Mouse (Mus musculus) left cerebral cortex, postnatal 14 days (tissue): ENCODE results near the gene Ggta1. TPM values are rescaled to one million over a fixed set of nuclear protein-coding genes. Genes with fewer than 3 reads are reported as not detected.

Experiments
- DNase-seq, 2 experiments: peaks; one replicate each; pipeline ENCODE4 v3.0.0; 2021 to 2022; ENCODE audit warnings: low spot score in 2 of 2, mixed read lengths in 1 of 2
- intact Hi-C: fragments of 180-260 bp; cut with DNase I; formaldehyde crosslinking; loops from one replicate; pipeline ENCODE4 v1.15.1; 2025
- long read RNA-seq, 2 experiments: library from polyadenylated mRNA; stranded (forward); transcript quantifications; one replicate each; pipeline ENCODE4 v2.0.0; 2021
- total RNA-seq, 2 experiments: library from RNA; stranded (reverse); gene quantifications; 2 replicates each; pipeline ENCODE4 v1.2.3; 2021

Ggta1 gene
- 1 to 10 TPM; 2.9 to 3.5 TPM for total RNA-seq
- long read RNA-seq, experiment 1, partial matches to known transcripts = 4 of 5 reads
- long read RNA-seq, experiment 1, other reads (novel, unspliced or antisense) = 1 of 5 reads
- long read RNA-seq, experiment 2, partial matches to known transcripts = 3 of 5 reads
- long read RNA-seq, experiment 2, other reads (novel, unspliced or antisense) = 2 of 5 reads

GRCm38 (mm10) chr2:35462791-35463281 lies at the start of gene Ggta1:
Gene Ggta1, minus strand, starts transcription at chr2:35463231.
- intact Hi-C loops = no loop called here

GRCm38 (mm10) chr2:35512226-35512625 lies 49.2 kb upstream of the Ggta1 start:
- DNase-seq = no peak
- intact Hi-C loops = loop anchor here (10.0 kb wide), 1 partner anchor 217 kb away; no protein-coding TSS in a partner anchor

More at GRCm38 (mm10) chr2:35462791-35463281, at the start of gene Ggta1:
- no peak for DNase-seq

- intact Hi-C loops = loop anchor here (10.0 kb wide), 1 partner anchor 216 kb away; no protein-coding TSS in a partner anchor
- DNase-seq = no peak
Observed at GRCm38 (mm10) chr2:35510920-35511319, 47.9 kb upstream of the Ggta1 start.

DNA sequence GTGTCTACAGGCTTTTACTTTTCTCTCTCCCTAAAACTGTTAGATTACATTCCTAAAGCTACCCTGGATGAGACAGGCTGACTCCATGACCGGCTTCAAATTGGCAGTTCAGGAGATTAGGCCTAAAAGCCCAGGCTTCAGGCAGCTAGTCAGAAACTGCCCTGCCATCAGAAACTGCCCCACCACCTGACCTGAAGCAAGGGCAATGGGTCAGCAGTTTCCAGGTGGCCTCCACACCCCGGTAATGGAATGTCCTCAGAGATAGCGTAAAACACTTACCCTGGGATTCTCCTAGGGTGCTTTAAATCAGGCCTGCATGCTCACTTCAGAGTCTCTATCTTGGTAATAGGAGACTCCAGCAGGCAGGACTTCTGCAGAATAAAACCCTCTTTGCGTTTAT lies 46.9 kb upstream of the Ggta1 start:
- intact Hi-C loops = loop anchor here (10.0 kb wide), 1 partner anchor 215 kb away; no protein-coding TSS in a partner anchor
- no peak for DNase-seq

- peak in 1 of 2 experiments; percentile 28 for DNase-seq
- intact Hi-C loops = no loop called here
Observed at GRCm38 (mm10) chr2:35509343-35509667, 46.3 kb upstream of the Ggta1 start.

DNA sequence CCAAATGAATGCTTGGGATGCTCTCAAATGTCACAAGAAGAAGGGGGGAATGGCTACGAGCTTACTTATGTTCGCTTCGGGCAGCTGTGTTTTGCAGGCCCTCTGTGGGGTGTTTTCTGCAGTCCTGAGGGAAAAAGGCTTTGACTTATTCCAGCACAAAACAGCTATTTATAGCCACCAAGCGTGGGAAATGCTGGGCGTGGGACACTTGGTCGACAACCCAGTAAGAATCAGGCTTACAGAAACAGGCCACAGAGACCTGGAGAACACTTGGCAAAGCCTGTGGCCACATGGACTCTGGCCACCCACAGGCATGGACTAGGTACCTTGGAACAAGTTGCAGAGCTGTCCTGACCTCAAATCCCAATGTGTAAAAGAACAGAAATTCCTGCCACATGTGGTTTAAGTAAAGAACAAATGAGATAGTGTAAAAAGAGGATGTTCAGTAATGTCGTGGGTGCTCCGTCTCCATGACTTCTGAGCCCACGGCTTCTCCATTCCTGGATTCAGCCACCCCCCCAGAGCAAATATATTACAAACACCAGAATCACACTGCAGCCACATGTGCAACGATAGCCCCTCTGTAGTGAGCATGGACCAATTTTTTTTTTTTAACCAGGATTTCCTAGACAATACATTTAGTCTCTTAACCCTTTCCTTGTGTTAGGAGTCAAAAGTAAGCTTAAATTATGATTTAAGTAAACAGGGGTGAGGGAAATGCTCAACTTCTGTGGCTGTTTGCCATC lies 45.7 kb upstream of the Ggta1 start:
- DNase-seq = peak; percentile 72 to 91
- intact Hi-C loops = no loop called here

DNA sequence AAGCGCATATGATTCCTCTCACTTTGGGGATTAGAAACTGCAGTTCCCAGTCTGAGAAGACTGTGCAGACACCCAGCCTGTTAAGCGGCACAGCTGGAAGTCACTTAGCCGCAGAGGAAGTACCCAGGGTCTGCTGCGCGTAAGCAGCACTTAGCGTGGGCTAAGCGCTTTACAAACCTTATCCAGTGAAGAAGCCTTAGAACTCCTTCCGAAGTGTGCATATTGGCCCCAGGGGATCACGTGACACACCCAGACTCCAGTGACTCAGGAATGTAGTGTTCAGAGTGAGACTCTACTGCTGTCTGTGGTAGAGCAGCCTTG lies 44.1 kb upstream of the Ggta1 start:
- DNase-seq = peak; percentile 58 to 84
- intact Hi-C loops = no loop called here

- peak; percentile 56 to 69 for DNase-seq
- intact Hi-C loops = no loop called here
Observed at GRCm38 (mm10) chr2:35506311-35507190, 43.5 kb upstream of the Ggta1 start.

- intact Hi-C loops = no loop called here
- no peak for DNase-seq
Observed at GRCm38 (mm10) chr2:35505519-35506286, 42.7 kb upstream of the Ggta1 start.

- DNase-seq = no peak
- intact Hi-C loops = no loop called here
Observed at GRCm38 (mm10) chr2:35504417-35504776, 41.4 kb upstream of the Ggta1 start.

GRCm38 (mm10) chr2:35503723-35504416 lies 40.8 kb upstream of the Ggta1 start:
- no peak for DNase-seq
- intact Hi-C loops = no loop called here

DNA sequence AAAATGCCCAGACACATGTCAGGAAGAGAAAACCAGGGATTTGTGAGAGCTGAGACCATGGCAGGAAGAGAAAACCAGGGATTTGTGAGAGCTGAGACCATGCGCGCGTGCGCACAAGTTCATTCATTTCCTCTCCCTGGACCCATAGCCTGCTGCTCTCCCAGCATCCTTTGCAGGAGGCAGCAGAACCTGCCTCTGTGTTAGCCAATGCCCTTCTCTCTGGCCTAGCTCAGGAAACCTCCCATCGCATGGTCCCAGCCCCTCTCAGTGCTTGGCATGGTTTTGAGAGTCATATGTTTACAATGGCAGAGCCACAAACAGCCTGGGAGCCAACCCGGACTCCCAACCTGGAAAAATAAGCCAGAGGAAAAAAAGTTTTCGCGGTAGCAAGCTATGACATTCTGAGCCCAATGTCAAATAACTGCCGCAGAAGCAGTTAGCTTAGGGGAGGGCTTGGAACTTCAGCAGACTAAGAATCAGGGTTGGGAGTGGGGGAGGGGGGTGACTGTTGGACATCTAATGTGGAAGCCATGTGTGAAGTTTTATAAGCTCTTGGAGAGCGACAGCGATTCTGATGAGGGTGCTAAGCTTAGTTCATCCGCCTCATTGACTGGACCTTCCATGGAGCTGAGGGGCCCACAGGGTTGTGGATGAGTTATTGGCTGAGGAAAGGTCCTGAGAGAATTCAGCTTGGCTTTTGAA lies 40.1 kb upstream of the Ggta1 start:
- DNase-seq = no peak
- intact Hi-C loops = no loop called here

GRCm38 (mm10) chr2:35502561-35502960 lies 39.5 kb upstream of the Ggta1 start:
- intact Hi-C loops = no loop called here
- no peak for DNase-seq

DNA sequence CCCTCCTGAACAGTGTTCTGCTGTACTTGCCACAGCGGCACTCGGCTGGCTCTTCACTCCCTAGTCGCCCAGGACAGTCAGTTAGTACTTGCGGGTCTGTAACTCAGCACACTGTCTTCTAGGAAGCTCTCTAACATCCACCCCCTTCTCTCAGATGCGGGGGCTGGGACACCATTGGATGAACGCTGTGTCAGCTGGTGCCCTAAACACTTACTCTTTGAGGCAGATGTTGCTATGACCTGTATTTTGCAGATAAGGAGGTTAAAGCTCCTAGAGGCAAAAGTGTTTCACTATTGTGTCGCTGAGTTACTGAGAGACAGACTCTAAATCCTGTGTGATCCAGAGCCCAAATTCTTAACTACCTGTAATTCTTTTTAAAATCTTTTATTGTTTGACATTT lies 36.4 kb upstream of the Ggta1 start:
- DNase-seq = no peak
- intact Hi-C loops = no loop called here

GRCm38 (mm10) chr2:35498961-35499360 lies 35.9 kb upstream of the Ggta1 start:
- DNase-seq = no peak
- intact Hi-C loops = no loop called here

DNA sequence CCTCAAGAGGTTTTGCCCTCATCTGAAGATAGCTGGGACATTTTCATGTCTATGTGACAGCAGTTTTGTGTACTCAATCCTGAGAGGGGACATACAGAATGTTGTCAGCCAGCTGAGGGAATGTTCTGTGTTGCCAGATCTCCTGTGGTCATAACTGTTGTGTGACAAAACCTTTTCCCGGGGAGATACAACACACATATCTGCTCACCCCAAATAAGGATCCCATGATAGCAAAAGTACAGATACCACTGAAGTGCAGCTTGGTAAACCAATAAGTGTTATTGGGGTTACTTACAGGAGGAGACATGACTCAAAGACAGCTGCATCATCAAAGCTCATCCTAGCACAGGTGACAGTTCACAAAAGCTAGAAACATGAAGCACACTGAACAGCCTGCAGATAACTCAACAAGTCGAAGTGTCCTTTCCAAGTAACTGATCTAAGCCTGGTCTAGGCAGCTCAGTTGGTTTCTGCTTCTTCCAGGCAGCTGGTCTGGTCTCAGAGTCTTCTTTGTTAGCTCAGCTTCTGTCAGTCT lies 34.7 kb upstream of the Ggta1 start:
- intact Hi-C loops = no loop called here
- DNase-seq = no peak

DNA sequence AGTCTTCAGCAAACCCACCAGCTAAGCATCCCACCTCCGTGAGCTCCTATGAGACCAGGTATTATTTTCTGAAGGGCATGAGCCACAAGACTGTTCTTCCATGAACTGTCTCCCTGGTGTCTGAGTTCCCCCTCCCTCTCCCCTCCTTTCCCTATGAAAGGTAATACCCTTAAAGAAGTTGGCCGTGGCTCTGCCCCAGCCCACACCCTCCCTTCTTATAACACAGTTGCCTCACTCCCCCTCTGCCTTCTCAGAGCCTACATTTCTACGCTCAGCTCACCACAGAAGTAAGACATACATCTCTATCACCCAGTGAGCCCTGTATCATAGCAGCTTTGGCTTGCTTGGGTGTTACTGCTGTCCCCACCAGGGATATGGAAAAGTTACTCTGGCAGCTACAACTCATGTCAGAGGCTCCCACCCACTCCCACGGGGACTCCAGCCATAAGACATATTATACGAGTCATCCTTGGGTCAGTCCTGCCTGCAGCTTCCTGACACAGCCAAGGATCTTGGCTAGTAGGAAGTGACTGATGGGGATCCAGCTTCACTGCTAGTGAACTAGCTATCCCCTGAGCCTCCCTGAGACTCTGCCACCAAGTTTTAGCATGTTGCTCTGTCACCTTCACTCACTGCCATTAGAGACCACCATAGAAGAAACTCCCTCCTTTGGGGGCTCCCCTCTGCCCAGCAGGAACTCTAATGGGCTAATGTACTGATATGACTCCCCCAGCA lies 33.4 kb upstream of the Ggta1 start:
- no peak for DNase-seq
- intact Hi-C loops = no loop called here
